Mouse (Mus musculus) layer of hippocampus, postnatal 25 days (tissue): ENCODE data around the gene Ralbp1. TPM values are rescaled to one million over a fixed set of nuclear protein-coding genes. Genes with fewer than 3 reads are reported as not detected.

Experiments
- DNase-seq, 2 experiments: peaks; one replicate each; pipeline ENCODE4 v3.0.0; 2022; ENCODE audit warnings: mixed read lengths in 2 of 2, low spot score in 1 of 2; ENCODE audit errors: extremely low spot score in 1 of 2
- total RNA-seq, 2 experiments: library from RNA; stranded (reverse); gene quantifications; 2 replicates each; pipeline ENCODE4 v1.2.3; 2021

The Ralbp1 gene
- total RNA-seq = 10 to 100 TPM; 47.2 to 53.5 TPM

DNA sequence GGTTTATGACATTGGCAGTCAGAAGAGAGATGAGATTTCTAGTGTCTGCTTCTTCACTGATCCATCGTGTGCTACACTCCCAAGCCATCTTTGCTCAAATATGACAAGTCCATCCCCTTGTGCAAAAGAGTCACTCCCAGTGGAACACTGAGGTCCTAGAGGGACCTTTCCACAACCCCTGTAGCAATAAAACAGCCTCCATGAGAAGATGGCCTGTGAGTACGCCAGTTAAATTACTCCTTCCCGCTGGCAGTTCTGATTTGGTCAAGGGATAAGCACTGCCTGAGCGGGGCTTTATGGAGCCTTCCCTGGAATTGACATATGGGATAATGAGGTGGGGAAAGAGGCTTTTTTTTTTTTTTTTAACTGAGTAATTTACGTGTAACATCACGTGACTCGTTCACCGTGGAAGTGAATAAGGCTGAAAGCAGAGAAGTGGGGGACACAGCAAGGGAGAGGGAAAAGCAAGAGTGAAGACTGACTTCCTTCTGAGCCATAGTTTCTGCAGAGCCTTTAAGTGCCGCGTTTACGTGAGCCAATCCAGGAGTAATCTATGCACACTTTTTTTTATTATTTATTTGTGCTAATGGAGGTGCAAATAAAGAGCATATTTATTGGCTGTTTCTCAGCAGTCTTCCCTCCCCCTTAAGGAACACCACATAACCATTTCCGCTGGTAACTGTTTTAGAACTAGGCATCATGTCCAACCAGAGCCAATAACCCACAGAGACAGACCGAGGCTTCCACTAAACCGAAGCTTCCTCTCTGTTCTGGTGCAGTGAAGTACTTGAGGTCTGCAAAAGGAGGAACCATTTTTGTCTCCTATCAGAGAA lies at the start of gene Ralbp1:
Gene Ralbp1, minus strand, starts transcription at position 102 of the 833 bp plus-strand sequence.
- peak; percentile 29 to 42 for DNase-seq

- no peak for DNase-seq
Observed at GRCm38 (mm10) chr17:65933741-65934140, 48.1 kb upstream of the Ralbp1 start.

- no peak for DNase-seq
Observed at GRCm38 (mm10) chr17:65931525-65931924, 45.9 kb upstream of the Ralbp1 start.

- DNase-seq = no peak
Observed at GRCm38 (mm10) chr17:65930960-65931359, 45.4 kb upstream of the Ralbp1 start.

DNA sequence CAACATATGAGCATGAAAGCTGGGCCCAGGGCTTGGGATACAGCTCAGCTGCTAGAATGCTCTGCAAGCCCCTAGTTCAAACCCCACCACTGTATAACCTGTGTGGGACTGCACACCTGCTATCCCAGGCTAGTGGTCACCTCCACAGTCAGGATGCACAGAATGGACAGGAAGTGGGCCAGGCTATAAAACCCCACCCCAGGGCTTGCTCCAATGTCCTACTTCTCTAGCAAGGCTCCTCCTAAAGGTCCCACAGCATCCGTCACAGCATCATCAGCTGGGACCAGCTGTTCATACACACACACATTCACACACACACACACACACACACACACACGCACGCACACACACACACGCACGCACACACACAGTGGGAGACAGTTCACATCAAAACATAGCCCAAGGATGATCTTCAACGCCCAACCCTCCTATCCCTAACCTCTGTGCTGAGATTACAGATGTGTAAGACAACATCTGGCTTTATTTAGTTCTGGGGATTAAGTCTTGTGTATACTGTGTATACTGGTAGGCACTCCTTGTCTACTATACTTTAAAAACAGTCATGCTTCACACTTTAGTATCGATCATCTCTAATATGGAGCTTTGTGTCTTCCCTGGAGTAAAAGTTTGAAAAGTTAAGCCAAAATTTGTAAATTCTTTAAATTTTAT lies 44.7 kb upstream of the Ralbp1 start:
- DNase-seq = no peak

GRCm38 (mm10) chr17:65929319-65929978 lies 43.9 kb upstream of the Ralbp1 start:
- DNase-seq = no peak

- peak in 1 of 2 experiments; percentile 62 for DNase-seq
Observed at GRCm38 (mm10) chr17:65927077-65927476, 41.5 kb upstream of the Ralbp1 start.

GRCm38 (mm10) chr17:65924218-65924617 lies 38.6 kb upstream of the Ralbp1 start:
- no peak for DNase-seq

DNA sequence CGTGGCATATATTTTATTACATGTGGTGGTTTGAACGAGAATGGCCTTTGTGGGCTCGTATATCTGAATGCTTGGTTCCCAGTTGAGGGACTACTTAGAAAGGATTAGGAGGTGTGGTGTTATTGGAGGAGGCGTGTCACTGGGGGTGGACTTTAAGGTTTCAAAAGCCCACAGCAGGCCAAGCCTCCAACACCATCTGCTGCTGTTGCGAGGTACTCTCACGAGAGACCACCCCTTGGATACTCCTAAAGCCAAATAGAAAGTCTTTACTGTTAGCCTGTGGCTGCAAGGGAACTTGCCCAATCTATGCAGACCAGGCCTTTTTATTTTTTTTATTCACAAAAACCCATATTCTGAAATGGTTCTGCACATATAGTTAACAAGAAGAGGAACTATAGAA lies 36.4 kb upstream of the Ralbp1 start:
- no peak for DNase-seq

- DNase-seq = no peak
Observed at GRCm38 (mm10) chr17:65919235-65919634, 33.6 kb upstream of the Ralbp1 start.

DNA sequence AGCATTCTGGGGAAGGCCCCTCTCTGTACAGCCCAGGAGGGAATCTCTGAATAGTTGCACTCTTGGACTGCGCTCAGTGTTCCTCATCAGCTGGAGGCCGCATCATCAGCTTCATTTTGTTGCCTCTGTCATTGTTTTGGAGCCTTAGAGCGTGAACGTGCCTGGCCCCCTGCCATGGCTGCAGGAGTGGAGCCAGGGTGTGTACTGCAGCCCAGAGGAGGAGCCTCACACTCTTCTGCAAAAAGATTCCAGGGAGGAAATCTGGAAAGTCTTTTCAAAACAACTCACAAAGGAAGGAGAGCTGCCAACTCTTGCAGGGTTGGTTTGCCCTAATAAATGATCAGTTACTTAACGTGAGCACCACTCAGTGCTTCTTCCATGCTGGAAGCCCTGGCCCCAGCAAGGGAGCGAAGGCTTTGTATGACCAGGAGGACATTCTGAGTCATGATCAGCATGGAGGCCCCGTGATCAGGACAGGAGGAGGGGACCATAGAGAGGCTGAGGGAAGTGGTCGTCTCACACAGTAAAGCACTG lies 30.6 kb upstream of the Ralbp1 start:
- peak; percentile 63 to 74 for DNase-seq

- no peak for DNase-seq
Observed at GRCm38 (mm10) chr17:65914083-65914482, 28.5 kb upstream of the Ralbp1 start.

- DNase-seq = no peak
Observed at GRCm38 (mm10) chr17:65912202-65912601, 26.6 kb upstream of the Ralbp1 start.

DNA sequence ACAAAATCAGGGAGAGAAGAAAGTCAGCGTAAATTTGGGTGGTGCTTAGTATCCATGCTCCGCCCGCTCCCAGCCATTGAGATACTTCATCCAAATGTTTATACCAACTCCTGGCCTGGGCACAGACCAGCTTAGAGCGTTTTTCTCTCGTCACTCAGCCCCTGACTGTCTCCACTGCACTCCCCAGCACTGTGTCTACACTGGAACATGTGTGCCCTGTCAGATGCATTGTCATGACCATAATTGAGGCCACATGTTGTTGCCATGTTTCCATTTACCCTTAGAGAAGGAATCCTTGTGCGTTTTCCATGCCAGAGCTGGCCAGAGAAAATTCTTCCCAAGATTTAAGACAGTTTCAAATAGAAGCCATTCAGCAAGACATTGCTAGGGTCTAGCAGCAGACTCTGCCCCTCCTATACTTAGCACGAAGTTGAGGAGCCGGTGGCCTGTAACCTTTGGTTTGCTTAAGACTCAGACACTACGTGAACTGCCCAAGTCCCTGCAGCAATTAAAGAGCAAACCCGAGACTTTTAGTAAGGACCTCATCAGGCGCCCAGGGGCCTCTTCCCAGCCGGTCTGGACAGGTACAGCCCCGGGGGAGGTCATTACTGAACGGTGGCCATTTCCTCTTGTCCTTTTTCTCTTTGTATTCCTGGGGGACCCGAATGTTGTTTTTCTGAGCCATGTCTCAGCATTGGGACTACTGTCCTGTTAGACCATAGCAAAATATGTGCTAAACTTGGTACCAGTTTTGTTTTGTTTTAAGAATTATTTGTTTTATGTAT lies 25.9 kb upstream of the Ralbp1 start:
- DNase-seq = no peak

- DNase-seq = no peak
Observed at GRCm38 (mm10) chr17:65908270-65908669, 22.7 kb upstream of the Ralbp1 start.

- no peak for DNase-seq
Observed at GRCm38 (mm10) chr17:65906895-65907401, 21.4 kb upstream of the Ralbp1 start.

DNA sequence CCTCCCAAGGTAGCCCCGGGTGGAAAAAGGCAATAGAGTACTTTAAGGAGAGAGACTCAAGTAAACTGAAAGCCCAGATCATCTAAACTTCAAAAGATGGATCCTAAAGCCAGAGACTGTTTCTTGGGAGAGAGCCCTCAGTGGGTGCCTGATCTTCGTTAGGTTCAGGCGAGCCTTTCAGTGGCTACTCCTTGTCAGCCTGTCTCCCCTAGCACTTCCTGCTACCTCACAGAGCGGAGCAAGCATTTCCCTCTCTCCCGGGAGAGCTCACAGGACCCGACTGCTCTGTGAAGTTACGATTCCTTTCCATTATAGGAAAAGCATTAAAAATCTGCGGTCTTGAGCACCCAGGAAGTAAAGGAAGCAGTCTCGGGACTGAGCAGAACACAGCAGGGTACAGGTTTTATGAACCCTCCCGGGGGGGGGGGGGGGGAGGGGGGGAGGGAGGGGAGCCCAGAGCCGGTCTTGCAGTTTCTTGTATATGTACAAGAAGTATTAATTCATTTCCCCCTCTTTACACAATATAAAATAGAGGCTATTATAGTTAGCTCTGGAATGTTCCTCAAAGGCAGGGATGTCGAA lies 20.8 kb upstream of the Ralbp1 start:
- no peak for DNase-seq

- no peak for DNase-seq
Observed at GRCm38 (mm10) chr17:65905241-65905640, 19.6 kb upstream of the Ralbp1 start.

- no peak for DNase-seq
Observed at GRCm38 (mm10) chr17:65903826-65904225, 18.2 kb upstream of the Ralbp1 start.

GRCm38 (mm10) chr17:65903011-65903410 lies 17.4 kb upstream of the Ralbp1 start:
- no peak for DNase-seq
